Mouse (Mus musculus): Measurements from ENCODE around the gene Gm49388. TPM values are rescaled to one million over a fixed set of nuclear protein-coding genes. Genes with fewer than 3 reads are reported as not detected.

The Gm49388 gene
- polyA plus RNA-seq, 1 experiment from 2014 or later: not detected

GRCm38 (mm10) chr7:127750131-127751127, 35.0 kb upstream of the Gm49388 start:
- no peaks in the 10 kb centered on the region for H3K4me1 ChIP-seq (ENCODE audit: control insufficient read depth, insufficient read depth, low read length)
- no peak overlapping the region for H3K9ac ChIP-seq (replicated peaks; ENCODE audit: low read length)
- H3K27ac ChIP-seq (replicated peaks; ENCODE audit: low read depth, low read length): no peak overlapping the region
- WGBS: 85% methylated on average over 19 of the region's 19 CpGs
- H3K36me3 ChIP-seq (replicated peaks; ENCODE audit: control insufficient read depth, insufficient read depth, low read depth, low read length): peaks cover 31% of the 10 kb centered on the region
- DNase-seq (ENCODE audit: low spot score): peak; percentile 37
- H3K4me3 ChIP-seq (ENCODE audit: low read depth, low read length): no peak overlapping the region
- no peaks in the 10 kb centered on the region for H3K27me3 ChIP-seq (ENCODE audit: control insufficient read depth, insufficient read depth, low read length)
- no peak for ATAC-seq (replicated peaks; ENCODE audit: insufficient number of reproducible peaks, low FRiP score, low TSS enrichment, low read depth)
- H3K4me2 ChIP-seq (ENCODE audit: low read depth, low read length): no peak overlapping the region
- H3K9me3 ChIP-seq (replicated peaks; ENCODE audit: control insufficient read depth, low read length): no peaks in the 10 kb centered on the region

- no peaks in the 10 kb centered on the region for H3K9me3 ChIP-seq (replicated peaks; ENCODE audit: control insufficient read depth, low read length)
- H3K4me1 ChIP-seq (ENCODE audit: control insufficient read depth, insufficient read depth, low read length): no peaks in the 10 kb centered on the region
- no peak for DNase-seq (ENCODE audit: low spot score)
- no peak for ATAC-seq (replicated peaks; ENCODE audit: insufficient number of reproducible peaks, low FRiP score, low TSS enrichment, low read depth)
- H3K4me2 ChIP-seq (ENCODE audit: low read depth, low read length): no peak overlapping the region
- H3K27me3 ChIP-seq (ENCODE audit: control insufficient read depth, insufficient read depth, low read length): no peaks in the 10 kb centered on the region
- WGBS: 89% methylated on average over 5 of the region's 5 CpGs
- H3K27ac ChIP-seq (replicated peaks; ENCODE audit: low read depth, low read length): no peak overlapping the region
- H3K9ac ChIP-seq (replicated peaks; ENCODE audit: low read length): no peak overlapping the region
- no peak overlapping the region for H3K4me3 ChIP-seq (ENCODE audit: low read depth, low read length)
- H3K36me3 ChIP-seq (replicated peaks; ENCODE audit: control insufficient read depth, insufficient read depth, low read depth, low read length): peaks cover 33% of the 10 kb centered on the region
These were observed 33.8 kb upstream of the Gm49388 start for GRCm38 (mm10) chr7:127751619-127752018.

GRCm38 (mm10) chr7:127752069-127752468, 33.3 kb upstream of the Gm49388 start:
- WGBS: 94% methylated on average over 27 of the region's 27 CpGs
- Histone ChIP-seq H3K4me2 (ENCODE audit: low read depth, low read length) (no peak overlapping the region), H3K4me1 (ENCODE audit: control insufficient read depth, insufficient read depth, low read length) (no peaks in the 10 kb centered on the region), H3K36me3 (replicated peaks; ENCODE audit: control insufficient read depth, insufficient read depth, low read depth, low read length) (peaks cover 33% of the 10 kb centered on the region), H3K27ac (replicated peaks; ENCODE audit: low read depth, low read length) (no peak overlapping the region), H3K4me3 (ENCODE audit: low read depth, low read length) (no peak overlapping the region), H3K9ac (replicated peaks; ENCODE audit: low read length) (no peak overlapping the region), H3K27me3 (ENCODE audit: control insufficient read depth, insufficient read depth, low read length) (no peaks in the 10 kb centered on the region), H3K9me3 (replicated peaks; ENCODE audit: control insufficient read depth, low read length) (no peaks in the 10 kb centered on the region)
- ATAC-seq (replicated peaks; ENCODE audit: insufficient number of reproducible peaks, low FRiP score, low TSS enrichment, low read depth) (no peak), DNase-seq (ENCODE audit: low spot score) (no peak)

GRCm38 (mm10) chr7:127753158-127753557, 32.2 kb upstream of the Gm49388 start:
- ATAC-seq (replicated peaks; ENCODE audit: insufficient number of reproducible peaks, low FRiP score, low TSS enrichment, low read depth): no peak
- Histone ChIP-seq H3K4me2 (ENCODE audit: low read depth, low read length) (no peak overlapping the region), H3K36me3 (replicated peaks; ENCODE audit: control insufficient read depth, insufficient read depth, low read depth, low read length) (peaks cover 33% of the 10 kb centered on the region), H3K4me3 (ENCODE audit: low read depth, low read length) (no peak overlapping the region), H3K9ac (replicated peaks; ENCODE audit: low read length) (no peak overlapping the region), H3K4me1 (ENCODE audit: control insufficient read depth, insufficient read depth, low read length) (no peaks in the 10 kb centered on the region), H3K27ac (replicated peaks; ENCODE audit: low read depth, low read length) (no peak overlapping the region), H3K9me3 (replicated peaks; ENCODE audit: control insufficient read depth, low read length) (no peaks in the 10 kb centered on the region), H3K27me3 (ENCODE audit: control insufficient read depth, insufficient read depth, low read length) (no peaks in the 10 kb centered on the region)
- WGBS: 70% methylated on average over 5 of the region's 5 CpGs
- no peak for DNase-seq (ENCODE audit: low spot score)

GRCm38 (mm10) chr7:127753741-127754140, 31.7 kb upstream of the Gm49388 start:
- Histone ChIP-seq H3K27me3 (ENCODE audit: control insufficient read depth, insufficient read depth, low read length) (no peaks in the 10 kb centered on the region), H3K27ac (replicated peaks; ENCODE audit: low read depth, low read length) (no peak overlapping the region), H3K36me3 (replicated peaks; ENCODE audit: control insufficient read depth, insufficient read depth, low read depth, low read length) (peaks cover 33% of the 10 kb centered on the region), H3K9ac (replicated peaks; ENCODE audit: low read length) (no peak overlapping the region), H3K4me1 (ENCODE audit: control insufficient read depth, insufficient read depth, low read length) (no peaks in the 10 kb centered on the region), H3K4me2 (ENCODE audit: low read depth, low read length) (no peak overlapping the region), H3K9me3 (replicated peaks; ENCODE audit: control insufficient read depth, low read length) (no peaks in the 10 kb centered on the region), H3K4me3 (ENCODE audit: low read depth, low read length) (no peak overlapping the region)
- ATAC-seq (replicated peaks; ENCODE audit: insufficient number of reproducible peaks, low FRiP score, low TSS enrichment, low read depth) (no peak), DNase-seq (ENCODE audit: low spot score) (no peak)
- 86% methylated on average over 7 of the region's 7 CpGs for WGBS

- Histone ChIP-seq H3K4me3 (ENCODE audit: low read depth, low read length) (no peak overlapping the region), H3K4me1 (ENCODE audit: control insufficient read depth, insufficient read depth, low read length) (no peaks in the 10 kb centered on the region; the same call in 1 of the 2 replicates), H3K27ac (replicated peaks; ENCODE audit: low read depth, low read length) (peak overlapping the region; percentile 20; the same call in 1 of the 2 replicates), H3K9ac (replicated peaks; ENCODE audit: low read length) (no peak overlapping the region), H3K36me3 (replicated peaks; ENCODE audit: control insufficient read depth, insufficient read depth, low read depth, low read length) (peaks cover 5% of the 10 kb centered on the region), H3K4me2 (ENCODE audit: low read depth, low read length) (no peak overlapping the region), H3K9me3 (replicated peaks; ENCODE audit: control insufficient read depth, low read length) (no peaks in the 10 kb centered on the region), H3K27me3 (ENCODE audit: control insufficient read depth, insufficient read depth, low read length) (no peaks in the 10 kb centered on the region)
- peak; percentile 41 for DNase-seq (ENCODE audit: low spot score)
- no peak for ATAC-seq (replicated peaks; ENCODE audit: insufficient number of reproducible peaks, low FRiP score, low TSS enrichment, low read depth)
- WGBS: 33% methylated on average over 6 of the region's 6 CpGs
These were observed 25.7 kb upstream of the Gm49388 start for GRCm38 (mm10) chr7:127759716-127760115.

GRCm38 (mm10) chr7:127760478-127760877, 24.9 kb upstream of the Gm49388 start:
- Histone ChIP-seq H3K4me1 (ENCODE audit: control insufficient read depth, insufficient read depth, low read length) (no peaks in the 10 kb centered on the region; the same call in 1 of the 2 replicates), H3K4me3 (ENCODE audit: low read depth, low read length) (no peak overlapping the region), H3K36me3 (replicated peaks; ENCODE audit: control insufficient read depth, insufficient read depth, low read depth, low read length) (peaks cover 6% of the 10 kb centered on the region; the same call in 1 of the 2 replicates), H3K9me3 (replicated peaks; ENCODE audit: control insufficient read depth, low read length) (no peaks in the 10 kb centered on the region), H3K27ac (replicated peaks; ENCODE audit: low read depth, low read length) (no peak overlapping the region), H3K9ac (replicated peaks; ENCODE audit: low read length) (no peak overlapping the region), H3K4me2 (ENCODE audit: low read depth, low read length) (no peak overlapping the region), H3K27me3 (ENCODE audit: control insufficient read depth, insufficient read depth, low read length) (no peaks in the 10 kb centered on the region)
- DNase-seq (ENCODE audit: low spot score): no peak
- no peak for ATAC-seq (replicated peaks; ENCODE audit: insufficient number of reproducible peaks, low FRiP score, low TSS enrichment, low read depth)
- WGBS: 87% methylated on average over 3 of the region's 3 CpGs

- Histone ChIP-seq H3K9me3 (replicated peaks; ENCODE audit: control insufficient read depth, low read length) (no peaks in the 10 kb centered on the region), H3K9ac (replicated peaks; ENCODE audit: low read length) (no peak overlapping the region), H3K27ac (replicated peaks; ENCODE audit: low read depth, low read length) (no peak overlapping the region), H3K36me3 (replicated peaks; ENCODE audit: control insufficient read depth, insufficient read depth, low read depth, low read length) (peaks cover 10% of the 10 kb centered on the region), H3K4me2 (ENCODE audit: low read depth, low read length) (no peak overlapping the region), H3K4me3 (ENCODE audit: low read depth, low read length) (no peak overlapping the region), H3K27me3 (ENCODE audit: control insufficient read depth, insufficient read depth, low read length) (no peaks in the 10 kb centered on the region), H3K4me1 (ENCODE audit: control insufficient read depth, insufficient read depth, low read length) (no peaks in the 10 kb centered on the region; the same call in 1 of the 2 replicates)
- DNase-seq (ENCODE audit: low spot score): peak; percentile 79
- no peak for ATAC-seq (replicated peaks; ENCODE audit: insufficient number of reproducible peaks, low FRiP score, low TSS enrichment, low read depth)
- WGBS: 56% methylated on average over 7 of the region's 7 CpGs
These were observed 24.4 kb upstream of the Gm49388 start for GRCm38 (mm10) chr7:127761026-127761425.

Data from embryonic facial prominence, embryonic 11.5 days (tissue).